Mouse (Mus musculus): ENCODE measurements around the gene Rac2. TPM values are rescaled to one million over a fixed set of nuclear protein-coding genes. Genes with fewer than 3 reads are reported as not detected.

Gene Rac2
- total RNA-seq (2012; rRNA removed) (314 and 453 TPM in 2 replicates), total RNA-seq (2014; rRNA removed) (142 and 160 TPM in 2 replicates), polyA plus RNA-seq (2012; ENCODE audit: insufficient read length, low read depth) (883 and 942 TPM in 2 replicates)

DNA sequence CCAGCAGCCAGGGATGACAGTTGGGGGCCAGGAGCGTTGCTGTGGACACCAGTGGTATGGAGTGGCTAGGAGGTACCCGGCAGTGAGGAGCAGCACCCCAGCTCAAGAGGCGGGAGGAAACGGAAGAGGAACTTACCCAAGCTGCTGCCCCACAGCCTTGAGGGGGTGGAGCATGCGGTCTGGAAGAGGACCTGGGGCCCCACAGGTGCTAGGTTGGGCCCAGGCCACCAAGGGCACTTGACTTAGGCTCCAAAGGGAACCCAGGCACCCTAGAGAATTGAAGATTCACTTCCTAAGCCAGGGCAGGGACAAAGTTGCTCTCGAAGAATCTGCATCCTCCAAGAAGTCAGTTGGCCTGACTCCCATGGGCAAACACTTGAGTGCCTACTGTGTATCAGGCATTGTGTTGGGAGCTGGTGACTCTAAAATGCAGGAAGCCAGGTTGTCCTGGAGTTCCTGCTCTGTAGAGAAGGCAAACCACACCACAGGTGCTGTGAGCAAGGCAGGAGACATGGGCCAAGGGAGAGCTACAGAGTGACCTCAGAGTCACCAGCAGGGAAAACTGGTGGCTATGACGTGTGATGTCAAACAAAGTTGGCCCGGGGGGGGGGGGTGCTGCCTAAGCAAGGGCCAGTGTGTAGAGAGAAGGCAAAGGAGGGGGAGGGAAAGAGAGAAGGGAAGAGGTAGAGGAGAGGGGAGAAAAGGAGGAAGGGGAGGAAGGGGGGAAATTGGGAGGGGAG is at the start of gene Rac2:
Gene Rac2 (minus strand): TSS at position 126 of the 740 bp plus-strand sequence.
- Histone ChIP-seq H3K27me3 (replicated peaks) (no peaks in the 10 kb centered on the region), H3K4me3 (replicated peaks in 1 of 3; ENCODE audit: low read depth in 2 of 3, low read length in 2 of 3, poor library complexity in 1 of 3) (peak within 1 kb of the TSS; percentile 72 to 98 (median 87)), H3K27ac (ENCODE audit: insufficient read depth, low read depth) (peak within 1 kb of the TSS; percentile 98), H3K9ac (ENCODE audit: insufficient read depth, low read depth) (peak within 1 kb of the TSS; percentile 97), H3K36me3 (replicated peaks in 1 of 2; ENCODE audit: control insufficient read depth in 1 of 2, insufficient read depth in 1 of 2, low read length in 1 of 2) (peaks cover 32 to 40% of the 10 kb centered on the region in 2 experiments), H3K4me2 (ENCODE audit: insufficient read depth, low read depth, poor library complexity, severe bottlenecking) (peak within 1 kb of the TSS; percentile 63), H3K79me2 (replicated peaks; ENCODE audit: control insufficient read depth, extremely low read depth, insufficient read depth, poor library complexity, severe bottlenecking) (peaks cover 42% of the 10 kb centered on the region), H3K4me1 (ENCODE audit: control insufficient read depth in 1 of 2, insufficient read depth in 2 of 2) (peaks cover 53 to 74% of the 10 kb centered on the region in 2 experiments), H3K9me3 (replicated peaks; ENCODE audit: low read length) (peaks cover 6% of the 10 kb centered on the region)
- dilution Hi-C loops (cut with MboI; ENCODE audit: extremely low pct_ligation_motif_present, extremely low pct_unique_long_range_greater_than_20kb, low sequenced_read_pairs) (no loop called here), in situ Hi-C loops (cut with MboI; ENCODE audit: low pct_ligation_motif_present, low pct_unique_long_range_greater_than_20kb, low sequenced_read_pairs) (no loop called here)
- DNase-seq (ENCODE audit: extremely low read depth) = peak; percentile 92
- TF ChIP-seq USF1 (IDR thresholded peaks at IDR 0.05; ENCODE audit: low read depth, low read length) (no peak), CHD1 (IDR thresholded peaks at IDR 0.05; ENCODE audit: low read depth, low read length) (no peak; the same call in 1 of the 2 replicates), ETS1 (conservative IDR thresholded peaks at IDR 0.05; ENCODE audit: low read depth, low read length) (peak; percentile 55; the same call in 1 of the 2 replicates), UBTF (IDR thresholded peaks at IDR 0.05; ENCODE audit: low read depth, low read length) (no peak), IRF4 (IDR thresholded peaks at IDR 0.05; ENCODE audit: low read depth, low read length) (peak; percentile 33), ZNF384 (IDR thresholded peaks at IDR 0.05; ENCODE audit: low read depth, low read length) (no peak), CHD2 (IDR thresholded peaks at IDR 0.05; ENCODE audit: low read length) (peak; percentile 63), HCFC1 (IDR thresholded peaks at IDR 0.05; ENCODE audit: low read depth, low read length) (peak; percentile 54), ZKSCAN1 (IDR thresholded peaks at IDR 0.05; ENCODE audit: borderline replicate concordance, low read depth, low read length) (peak; percentile 5; the same call in 1 of the 2 replicates), MEF2A (IDR thresholded peaks at IDR 0.05; ENCODE audit: borderline replicate concordance, low read depth, low read length) (0 out of 2 replicates have a peak, but pooled peaks have one; percentile 22), RAD21 (IDR thresholded peaks at IDR 0.05; ENCODE audit: low read depth, low read length) (no peak; the same call in 1 of the 2 replicates), NELFE (IDR thresholded peaks at IDR 0.05; ENCODE audit: low read depth, low read length) (peak; percentile 89), JUND (conservative IDR thresholded peaks at IDR 0.05; ENCODE audit: low read depth, low read length) (no peak), TCF12 (IDR thresholded peaks at IDR 0.05; ENCODE audit: low read depth, low read length) (peak; percentile 90), MAFK (IDR thresholded peaks at IDR 0.05; ENCODE audit: insufficient replicate concordance, low read length) (peak; percentile 13; the same call in 1 of the 2 replicates), PAX5 (IDR thresholded peaks at IDR 0.05; ENCODE audit: low read length) (no peak), E2F4 (IDR thresholded peaks at IDR 0.05; ENCODE audit: insufficient replicate concordance, low read depth, low read length) (no peak), ZC3H11A (IDR thresholded peaks at IDR 0.05; ENCODE audit: low read depth, low read length) (no peak), KAT2A (IDR thresholded peaks at IDR 0.05; ENCODE audit: insufficient replicate concordance, low read length) (0 out of 2 replicates have a peak, but pooled peaks have one; percentile 66), NRF1 (IDR thresholded peaks at IDR 0.05; ENCODE audit: low read depth, low read length) (peak; percentile 44; the same call in 1 of the 2 replicates), EP300 (IDR thresholded peaks at IDR 0.05; ENCODE audit: low read length) (peak; percentile 79; the same call in 1 of the 2 replicates), MXI1 (IDR thresholded peaks at IDR 0.05; ENCODE audit: low read depth, low read length) (peak; percentile 59; the same call in 1 of the 2 replicates), GABPA (IDR thresholded peaks at IDR 0.05; ENCODE audit: insufficient replicate concordance, low read depth, low read length) (no peak), POLR2A (IDR thresholded peaks at IDR 0.05; ENCODE audit: low read depth, low read length) (peak; percentile 89), BHLHE40 (IDR thresholded peaks at IDR 0.05; ENCODE audit: low read depth, low read length) (peak; percentile 73), ELF1 (IDR thresholded peaks at IDR 0.05; ENCODE audit: low read depth, low read length) (peak; percentile 77), JUN (IDR thresholded peaks at IDR 0.05; ENCODE audit: insufficient read depth, low read depth, low read length) (0 out of 2 replicates have a peak, but pooled peaks have one; percentile 0), MAX (IDR thresholded peaks at IDR 0.05; ENCODE audit: low read length) (peak; percentile 78), ZMIZ1 (IDR thresholded peaks at IDR 0.05; ENCODE audit: low read depth, low read length) (peak; percentile 85; the same call in 1 of the 2 replicates), USF2 (conservative IDR thresholded peaks at IDR 0.05; ENCODE audit: low read depth, low read length) (no peak), MAZ (IDR thresholded peaks at IDR 0.05; ENCODE audit: low read depth, low read length) (peak; percentile 68), MYC (IDR thresholded peaks at IDR 0.05; ENCODE audit: low read depth, low read length) (no peak), POLR2AphosphoS2 (IDR thresholded peaks at IDR 0.05; ENCODE audit: low read depth, low read length) (peak; percentile 71; the same call in 1 of the 2 replicates), CTCF (conservative IDR thresholded peaks at IDR 0.05 in 1 of 2, IDR thresholded peaks at IDR 0.05 in 1 of 2; ENCODE audit: low read depth in 2 of 2, low read length in 2 of 2) (no peak), RCOR1 (conservative IDR thresholded peaks at IDR 0.05; ENCODE audit: low read depth, low read length) (0 out of 2 replicates have a peak, but pooled peaks have one; percentile 54), SMC3 (IDR thresholded peaks at IDR 0.05; ENCODE audit: low read depth, low read length) (peak; percentile 19), TBP (conservative IDR thresholded peaks at IDR 0.05; ENCODE audit: low read depth, low read length) (peak; percentile 73)

Data from CH12.LX (cell line).